19 mouse cellular contexts compared by ENCODE assay signal in the genomic region with DNA sequence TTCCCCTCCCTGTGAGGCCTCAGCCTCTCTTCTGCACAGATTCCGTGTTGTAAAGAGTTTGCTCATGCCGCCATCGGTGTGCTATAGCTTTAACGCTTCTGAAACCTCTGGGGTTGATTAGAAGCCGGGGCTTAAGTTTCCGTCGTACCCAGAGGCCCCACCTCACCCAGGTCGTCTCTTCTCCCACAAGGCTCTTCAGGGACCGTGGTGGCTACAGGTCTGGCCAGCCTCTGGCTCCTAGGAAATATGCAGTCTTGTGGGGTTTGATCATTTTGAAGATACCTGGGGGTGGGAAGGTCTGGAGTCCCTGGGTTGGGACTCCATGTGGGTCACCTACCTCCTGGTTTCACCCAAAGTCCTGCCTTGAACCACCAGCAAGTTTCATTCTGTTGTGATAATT.
"Had no signal": no experiment of that assay in that cellular context is flagged by ENCODE, and none has a peak within 500 bp of the region (broad histone marks: within the 10 kb centered on the region; RNA-seq: fewer than 3 reads in every experiment).

No protein-coding gene starts in this region.

- DNase-seq: kidney, adult 2 months; kidney, postnatal 25 days; layer of hippocampus, adult 9-11 months; retina, postnatal 1 day; right cerebral cortex, postnatal 25 days; spleen, adult 18-20 months; thymus, postnatal 25 days had no signal

- H3K27ac ChIP-seq: kidney, postnatal 0 days; layer of hippocampus, adult 2 months; limb, embryonic 10.5 days; limb, embryonic 13.5 days; midbrain, embryonic 10.5 days; midbrain, embryonic 13.5 days; neural tube, embryonic 13.5 days; stomach, embryonic 15.5 days had no signal

- H3K4me2 ChIP-seq: limb, embryonic 13.5 days; midbrain, embryonic 13.5 days; neural tube, embryonic 13.5 days; stomach, embryonic 15.5 days had no signal

- ATAC-seq: intestine, postnatal 0 days; midbrain, embryonic 13.5 days; midbrain, embryonic 16.5 days had no signal

- H3K4me1 ChIP-seq: midbrain, embryonic 13.5 days; neural tube, embryonic 13.5 days; stomach, embryonic 15.5 days had no signal

- H3K9me3 ChIP-seq: limb, embryonic 10.5 days; limb, embryonic 13.5 days; megakaryocyte, embryonic 14.5 days; midbrain, embryonic 10.5 days; midbrain, embryonic 13.5 days; neural tube, embryonic 13.5 days; stomach, embryonic 15.5 days had no signal

- H3K4me3 ChIP-seq: layer of hippocampus, adult 2 months; limb, embryonic 10.5 days; limb, embryonic 13.5 days; megakaryocyte, embryonic 14.5 days; midbrain, embryonic 10.5 days; midbrain, embryonic 13.5 days; myocyte; neural tube, embryonic 13.5 days; stomach, embryonic 15.5 days had no signal

- H3K36me3 ChIP-seq: neural tube, embryonic 13.5 days; stomach, embryonic 15.5 days had no signal

- H3K9ac ChIP-seq: limb, embryonic 13.5 days; midbrain, embryonic 13.5 days; neural tube, embryonic 13.5 days; stomach, embryonic 15.5 days had no signal

- H3K27me3 ChIP-seq: limb, embryonic 13.5 days; midbrain, embryonic 13.5 days; neural tube, embryonic 13.5 days; stomach, embryonic 15.5 days had no signal
